Mouse (Mus musculus): ENCODE measurements around the gene Mdh2. TPM values are rescaled to one million over a fixed set of nuclear protein-coding genes. Genes with fewer than 3 reads are reported as not detected.

Gene Mdh2
- total RNA-seq, 2 experiments from 2014 or later = 489 to 545 TPM

DNA sequence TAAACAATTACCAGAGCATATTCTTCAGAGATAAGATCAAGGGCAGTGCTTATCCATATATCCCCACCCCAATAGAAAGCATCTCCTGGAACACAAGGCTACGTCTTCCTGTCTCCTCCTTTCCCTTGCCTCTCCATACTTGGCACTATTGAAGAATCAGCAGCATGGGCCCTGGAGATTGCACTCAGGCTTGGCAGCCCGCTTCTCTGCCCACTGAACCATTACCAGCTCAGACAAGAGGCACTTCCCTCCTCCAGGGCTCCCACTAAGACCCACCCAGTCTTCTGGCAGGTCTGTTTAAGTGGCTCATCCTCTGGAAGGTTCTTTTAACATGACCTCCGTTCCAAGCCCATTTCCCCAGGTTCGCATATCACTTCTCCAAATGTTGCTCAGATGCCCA, 1.7 kb upstream of the Mdh2 start:
- no peak for DNase-seq

GRCm38 (mm10) chr5:135777796-135778470, 347 bp upstream of the Mdh2 start, which contains the start of gene Styxl1:
TSS of gene Styxl1 (minus strand) at chr5:135778385.
- peak; percentile 59 to 60 for DNase-seq

DNA sequence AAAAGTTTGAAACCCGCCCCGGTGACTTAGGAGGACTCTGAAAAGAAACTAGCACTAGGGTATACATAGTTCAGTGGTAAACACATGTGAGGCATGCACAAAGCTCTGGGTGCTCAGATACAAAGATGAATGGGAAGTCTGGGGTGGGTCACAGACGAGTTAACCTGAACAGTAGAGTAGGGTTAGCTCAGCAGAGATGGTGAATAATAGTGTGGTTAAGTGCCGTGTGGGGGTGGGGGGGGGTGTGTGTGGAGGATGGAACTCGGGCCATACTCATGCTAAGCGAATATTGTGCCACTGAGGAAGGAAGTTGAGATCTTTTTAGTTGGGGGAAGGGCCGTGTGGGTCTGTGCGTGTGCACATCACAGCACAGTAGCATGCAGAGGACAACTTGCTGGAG, 2.1 kb downstream of the Mdh2 start:
- DNase-seq = no peak

- no peak for DNase-seq
These were observed 4.6 kb downstream of the Mdh2 start for GRCm38 (mm10) chr5:135782901-135783300.

DNA sequence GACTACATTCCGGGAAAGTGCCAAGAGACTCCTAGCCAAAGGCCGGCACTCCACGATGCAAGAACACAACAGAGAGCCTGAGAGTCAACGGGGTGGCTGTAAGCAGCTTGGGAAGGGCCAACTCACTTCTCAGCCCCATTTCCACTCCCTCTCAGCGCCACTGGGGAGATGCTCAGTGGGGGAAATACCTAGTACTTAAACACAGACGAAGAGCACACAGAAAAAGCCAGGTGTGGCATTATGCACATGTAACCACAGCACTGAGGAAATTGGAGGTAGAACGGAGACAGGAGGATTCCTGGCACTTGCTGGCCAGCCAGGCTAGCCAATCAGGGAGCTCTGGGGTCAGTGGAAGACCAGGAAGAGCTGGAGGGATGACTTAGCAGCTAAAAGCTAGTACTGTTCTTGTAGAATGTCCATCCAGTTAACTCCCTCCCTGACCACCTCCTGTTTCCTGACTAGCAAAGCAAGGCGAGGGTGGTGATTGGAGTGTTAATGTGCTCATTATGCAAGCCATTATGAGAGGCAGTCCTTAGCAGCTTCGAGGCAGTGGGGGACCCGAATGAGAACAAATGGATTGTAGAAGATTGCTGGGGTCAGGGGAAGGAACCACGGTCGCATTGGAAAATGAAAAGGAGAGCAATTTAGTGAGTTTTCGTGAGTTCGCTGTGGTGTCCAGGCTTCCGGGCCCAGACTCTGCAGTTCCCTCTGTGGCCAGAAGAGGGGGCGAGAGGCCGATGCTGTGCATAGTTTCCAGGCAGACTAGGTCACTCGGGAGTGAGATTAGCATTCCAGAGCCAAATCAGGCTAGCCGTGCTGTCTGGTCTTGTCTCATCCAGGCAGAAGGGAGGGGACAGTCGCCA, 15.9 kb downstream of the Mdh2 start:
- DNase-seq = peak; percentile 91

DNA sequence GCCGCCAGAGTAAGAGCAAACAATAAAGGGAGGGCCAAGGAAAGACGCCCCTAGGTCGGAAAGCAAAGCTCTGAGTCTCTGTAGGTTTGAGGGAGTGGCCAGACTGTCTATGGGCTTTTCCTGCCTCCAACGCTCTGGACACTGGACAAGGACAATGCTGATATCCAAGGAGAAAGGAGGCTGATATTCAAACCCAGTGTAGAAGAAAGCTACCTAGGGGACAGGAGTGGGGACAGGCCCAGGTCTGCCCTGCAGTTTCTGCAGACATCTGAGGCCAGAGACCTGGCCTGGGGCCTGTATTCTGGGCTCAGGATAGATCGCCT, 16.5 kb downstream of the Mdh2 start:
- no peak for DNase-seq

- DNase-seq = no peak
These were observed 21.5 kb downstream of the Mdh2 start for GRCm38 (mm10) chr5:135799746-135800145.

- DNase-seq = no peak
These were observed 22.6 kb downstream of the Mdh2 start for GRCm38 (mm10) chr5:135800927-135801326.

- no peak for DNase-seq
These were observed 24.4 kb downstream of the Mdh2 start for GRCm38 (mm10) chr5:135802641-135803040.

DNA sequence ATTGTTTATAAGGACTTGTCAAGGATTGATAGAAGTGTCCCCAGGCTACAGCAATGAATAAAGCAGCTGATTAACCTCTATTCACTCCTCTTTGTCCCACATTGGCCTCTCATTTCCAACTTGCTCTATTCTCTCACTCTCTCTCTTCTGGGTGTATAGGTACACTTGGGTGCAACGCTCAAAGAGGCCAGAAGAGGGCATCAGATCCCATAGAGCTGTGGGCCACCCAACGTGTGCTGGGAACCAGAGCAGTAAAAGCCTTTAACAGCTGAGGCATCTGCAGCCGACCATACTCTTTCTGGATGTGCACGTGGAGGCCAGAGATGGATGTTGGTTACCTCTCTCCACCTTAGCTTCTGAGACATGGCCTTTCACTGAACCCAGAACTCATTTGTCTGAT, 24.9 kb downstream of the Mdh2 start:
- no peak for DNase-seq

DNA sequence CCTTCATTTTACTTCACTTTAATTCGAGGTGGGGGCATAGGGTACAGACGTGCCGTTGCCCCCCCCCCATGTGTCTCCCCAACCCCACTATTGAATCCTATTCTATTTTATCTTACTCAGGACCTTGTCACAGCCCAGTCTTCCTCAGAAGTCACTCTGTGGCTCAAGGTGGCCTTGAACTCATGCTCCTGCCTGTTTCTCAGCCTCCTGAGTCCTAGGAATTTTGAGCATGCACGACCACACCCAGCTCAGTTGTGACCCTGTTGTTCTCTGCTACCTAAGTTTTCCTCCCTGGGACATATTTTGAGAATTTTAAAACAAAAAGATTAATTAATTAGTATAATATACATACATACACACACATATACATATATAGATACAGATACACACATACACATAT, 25.4 kb downstream of the Mdh2 start:
- DNase-seq = no peak

DNA sequence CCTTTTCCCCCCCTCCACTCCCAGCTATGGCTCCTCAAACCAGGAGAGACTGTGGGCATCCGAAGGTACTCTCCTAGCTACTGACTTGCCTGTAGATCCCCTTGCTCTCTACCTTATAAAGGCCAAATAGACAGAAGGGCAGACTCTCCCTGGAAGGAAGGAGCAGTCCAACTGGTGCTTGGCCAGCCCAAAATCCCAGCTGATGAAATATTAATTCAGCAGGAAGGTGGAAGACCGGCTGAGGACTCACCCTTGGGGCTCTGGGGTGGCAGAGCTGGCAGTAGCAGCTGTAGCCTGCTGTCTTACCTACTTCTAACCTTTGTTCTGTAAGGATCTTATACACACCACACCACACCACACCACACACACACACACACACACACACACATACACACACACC, 26.5 kb downstream of the Mdh2 start:
- DNase-seq = no peak

DNA sequence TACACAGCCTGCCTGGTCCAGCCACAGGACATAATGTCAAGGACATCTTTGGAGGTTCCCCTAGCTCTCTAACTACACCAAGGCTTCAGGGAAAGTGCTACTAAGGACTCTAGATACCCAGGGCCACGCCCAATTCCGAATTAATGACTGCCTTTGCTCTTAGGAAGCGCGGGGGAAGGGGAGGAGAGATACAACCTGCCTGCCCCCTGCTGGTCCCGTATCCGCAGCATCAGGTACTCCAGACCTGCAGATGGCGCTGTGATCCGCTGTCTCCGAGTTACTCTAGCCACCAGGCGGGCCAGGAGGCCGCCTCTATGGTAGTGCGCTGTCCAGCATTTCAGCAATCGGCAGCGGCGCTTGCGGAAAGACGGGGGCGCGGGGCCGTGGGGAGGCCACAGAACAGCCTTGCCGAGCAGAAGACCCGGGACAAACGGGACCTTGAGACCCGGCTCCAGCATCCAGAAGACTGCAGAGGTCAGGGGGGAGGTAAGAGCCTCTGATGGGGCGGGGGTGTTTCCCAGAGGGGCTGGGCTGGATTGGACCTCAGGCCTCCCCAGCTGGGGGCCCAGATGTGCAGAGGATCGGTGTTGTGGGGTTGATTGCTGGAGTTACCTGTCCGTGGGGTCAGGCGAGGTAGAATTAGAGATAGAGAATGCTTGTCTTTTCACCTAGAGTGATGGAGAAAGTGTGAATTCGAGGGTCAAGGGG, 28.4 kb downstream of the Mdh2 start, which contains the start of gene Srrm3:
Srrm3 (plus strand) TSS at position 336 of the 708 bp plus-strand sequence.
- DNase-seq = peak; percentile 90 to 91

GRCm38 (mm10) chr5:135807263-135807637, 29.0 kb downstream of the Mdh2 start:
- no peak for DNase-seq

GRCm38 (mm10) chr5:135812991-135813390, 34.7 kb downstream of the Mdh2 start:
- peak; percentile 47 to 52 for DNase-seq

- DNase-seq = no peak
These were observed 40.2 kb downstream of the Mdh2 start for GRCm38 (mm10) chr5:135818491-135818890.

- no peak for DNase-seq
These were observed 44.1 kb downstream of the Mdh2 start for GRCm38 (mm10) chr5:135822316-135822944.

DNA sequence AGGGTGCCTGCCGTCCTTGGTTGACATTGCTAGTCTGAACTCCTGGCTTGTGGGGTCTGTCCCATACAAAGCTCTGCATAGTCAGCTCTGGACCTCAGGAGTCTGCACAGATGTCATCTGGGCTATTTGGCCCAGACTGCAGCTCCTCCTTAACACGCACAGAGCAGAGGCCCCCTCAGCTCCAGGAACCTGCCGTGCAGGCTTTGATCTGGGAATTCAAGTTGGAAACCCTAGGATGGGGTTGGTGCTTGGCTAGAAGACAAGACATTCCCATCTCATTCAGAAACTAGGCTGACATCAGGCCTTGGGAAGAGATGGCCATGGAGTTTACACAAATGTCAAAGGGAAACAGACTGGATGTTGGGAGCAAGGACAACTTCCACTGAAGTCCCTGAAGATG, 46.2 kb downstream of the Mdh2 start:
- peak; percentile 16 to 29 for DNase-seq

- no peak for DNase-seq
These were observed 47.9 kb downstream of the Mdh2 start for GRCm38 (mm10) chr5:135826225-135826624.

DNA sequence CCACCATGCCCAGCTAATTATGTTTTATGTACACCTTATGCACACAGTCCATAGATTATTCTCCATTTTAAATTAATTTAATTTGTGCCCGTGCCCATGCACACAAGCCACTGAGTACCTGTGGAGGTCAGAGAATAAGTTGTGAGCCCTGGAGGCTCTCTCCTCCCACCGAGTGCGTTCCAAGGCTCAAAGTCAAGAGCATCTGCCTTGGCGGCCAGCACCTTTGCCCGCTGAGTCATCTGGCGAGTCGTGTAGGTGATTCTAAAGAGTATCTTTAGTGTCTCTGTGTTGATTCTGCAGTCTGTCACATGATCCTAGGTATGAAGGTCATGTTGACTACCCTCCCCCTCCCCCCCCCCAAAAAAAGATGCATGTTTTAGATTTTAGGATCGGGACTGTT, 51.1 kb downstream of the Mdh2 start:
- no peak for DNase-seq

GRCm38 (mm10) chr5:135832729-135833128, 54.4 kb downstream of the Mdh2 start:
- DNase-seq = no peak

DNA sequence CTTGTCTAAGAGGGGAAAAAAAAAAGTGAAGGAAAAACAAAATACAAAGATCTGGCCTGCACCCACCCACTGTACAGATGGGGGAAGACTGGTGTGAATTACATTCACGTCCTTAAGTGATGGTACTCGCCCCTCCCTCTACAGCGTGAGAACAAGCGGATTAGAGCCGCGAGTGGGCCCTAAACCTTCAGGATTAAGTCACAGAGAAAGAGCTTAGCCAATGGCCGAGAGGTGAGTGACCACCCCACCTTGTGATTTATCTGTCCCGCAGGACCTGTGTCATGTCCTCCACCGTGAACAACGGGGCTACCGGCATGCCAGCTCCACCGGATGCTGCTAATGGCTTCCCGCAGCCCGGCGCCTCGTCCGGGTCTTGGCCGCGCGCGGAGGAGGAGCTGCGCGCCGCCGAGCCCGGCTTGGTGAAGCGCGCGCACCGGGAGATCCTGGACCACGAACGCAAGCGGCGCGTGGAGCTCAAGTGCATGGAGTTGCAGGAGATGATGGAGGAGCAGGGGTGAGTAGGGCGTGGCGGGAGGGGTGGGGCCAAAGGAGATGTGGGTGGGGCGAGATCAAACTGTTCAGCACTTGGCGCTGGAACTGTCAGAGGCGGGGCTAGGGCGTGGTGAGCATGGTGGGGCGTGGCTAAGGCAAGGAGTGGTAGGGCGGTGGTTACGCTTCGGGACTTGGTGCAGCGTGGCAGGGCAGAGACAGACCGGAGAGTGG, 56.6 kb downstream of the Mdh2 start:
- peak; percentile 85 to 88 for DNase-seq
